Mouse (Mus musculus) T-helper 1 cell (primary cell): ENCODE results near the gene Gm45711.

Source experiments
- in situ Hi-C: fragments of 300-600 bp; cut with MboI, MseI; formaldehyde crosslinking; loops from one replicate; pipeline ENCODE4 v1.15.1; 2025; ENCODE audit warnings: high pct_unique_total_duplicates

Gm45711 gene

DNA sequence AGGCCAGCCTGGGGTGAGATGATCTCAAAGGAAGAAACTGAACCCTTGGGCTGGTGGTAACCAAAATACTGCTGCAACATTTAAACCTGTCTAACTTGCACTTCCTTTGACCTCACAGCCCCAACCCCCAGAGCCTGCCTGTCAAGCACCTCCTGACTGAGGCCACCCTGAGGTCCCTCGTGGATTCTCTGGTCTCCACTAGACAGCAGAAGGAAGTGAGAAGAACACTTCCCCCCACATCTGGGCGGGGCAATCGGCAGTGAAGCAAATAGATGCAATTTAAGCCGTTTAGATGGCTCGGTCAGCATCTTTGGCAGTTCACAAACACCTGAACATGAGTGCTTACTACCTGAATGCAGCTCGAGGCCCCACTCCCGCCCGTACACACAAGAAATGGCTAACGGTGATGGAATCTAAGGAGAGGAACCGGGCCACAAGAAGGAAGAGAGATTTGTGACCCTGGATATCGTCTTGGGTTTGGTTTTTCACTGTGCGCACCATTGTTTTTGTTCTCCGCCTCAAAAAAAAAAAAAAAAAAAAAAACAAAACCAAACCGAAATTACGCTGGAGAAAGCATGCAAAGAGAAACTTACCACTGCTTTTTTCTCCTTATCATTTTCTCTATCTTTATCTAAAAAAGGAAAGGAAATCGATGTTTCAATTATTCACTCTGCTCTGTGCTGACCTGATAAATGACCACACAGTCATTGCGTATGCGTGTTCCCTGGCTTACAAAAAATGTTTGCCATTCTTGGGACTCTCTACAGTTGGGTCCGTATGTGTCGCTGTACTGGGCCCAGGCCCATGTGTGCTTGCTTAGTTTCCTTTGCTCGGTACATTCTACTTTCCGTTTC is 62.6 kb downstream of the Gm45711 start:
- in situ Hi-C loops, result no loop called here

DNA sequence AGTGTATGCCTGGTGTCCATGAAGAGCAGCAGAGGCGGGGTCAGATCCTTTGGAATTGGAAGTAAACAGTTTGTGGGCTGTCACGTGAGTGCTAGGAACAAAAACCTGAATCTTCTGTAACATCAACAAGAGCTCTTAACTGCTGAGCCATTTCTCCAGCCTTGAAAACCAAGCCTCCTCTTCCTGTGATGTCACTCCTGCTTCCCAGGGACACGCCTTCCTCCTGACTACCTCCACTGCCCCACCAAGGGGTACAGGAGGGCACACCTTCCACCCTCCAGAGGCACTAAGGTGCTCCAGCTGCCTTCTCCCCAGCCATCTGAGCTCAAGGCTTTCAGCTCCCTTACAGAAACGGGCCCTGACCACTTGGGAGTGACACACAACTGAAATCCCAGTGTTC is 63.3 kb downstream of the Gm45711 start:
- in situ Hi-C loops, result no loop called here

- in situ Hi-C loops, result no loop called here
Measured at GRCm38 (mm10) chr8:104242038-104242644, 67.7 kb downstream of the Gm45711 start.

DNA sequence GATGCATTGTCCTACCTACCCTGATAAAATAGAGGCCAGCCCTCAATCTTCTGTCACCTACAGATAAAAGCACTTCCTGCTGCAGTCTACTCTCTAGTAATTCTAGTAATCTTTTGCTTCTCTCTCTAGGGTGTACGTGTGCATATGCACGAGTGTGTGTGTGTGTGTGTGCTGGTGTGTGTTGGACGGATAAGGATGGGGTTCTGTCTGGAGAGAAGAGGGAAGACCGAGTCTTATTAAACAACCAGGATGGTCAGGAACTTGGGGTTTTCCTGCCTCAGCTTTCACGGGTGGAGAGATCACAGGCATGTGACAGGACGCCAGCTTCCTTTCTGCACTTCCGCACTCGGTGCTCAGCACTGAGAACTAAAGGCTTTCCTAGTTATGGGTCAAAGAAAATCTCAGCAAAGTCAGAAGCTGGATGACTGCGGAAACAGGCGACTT is 70.4 kb downstream of the Gm45711 start:
- in situ Hi-C loops, result no loop called here

- in situ Hi-C loops, result no loop called here
Measured at GRCm38 (mm10) chr8:104234573-104234972, 75.3 kb downstream of the Gm45711 start.

DNA sequence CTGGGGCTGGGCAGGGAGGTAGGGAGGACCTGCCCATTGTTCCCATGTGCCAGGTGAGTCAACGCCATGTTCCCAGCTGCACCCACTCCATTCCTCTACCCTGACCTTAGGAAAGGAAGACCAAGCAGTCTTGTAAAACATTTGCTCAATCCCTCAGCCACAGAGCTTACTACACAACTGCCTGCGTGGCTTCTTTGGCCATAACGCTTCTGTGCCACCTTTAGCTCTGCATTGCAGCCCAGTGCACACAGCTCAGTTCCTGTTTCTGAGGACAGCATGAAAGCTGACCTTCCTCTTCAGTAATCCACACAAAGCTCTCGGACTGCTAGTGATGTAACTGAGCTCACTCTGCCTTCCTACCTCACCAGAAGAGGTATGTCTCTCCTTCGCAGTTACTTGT is 77.0 kb downstream of the Gm45711 start:
- in situ Hi-C loops, result no loop called here

GRCm38 (mm10) chr8:104232039-104232438 is 77.8 kb downstream of the Gm45711 start:
- in situ Hi-C loops, result no loop called here
